Mouse (Mus musculus) gastrocnemius, postnatal 25 days (tissue): ENCODE data around the gene Grk3. TPM values are rescaled to one million over a fixed set of nuclear protein-coding genes. Genes with fewer than 3 reads are reported as not detected.

Experiments used
- DNase-seq: peaks from one replicate; pipeline ENCODE4 v3.0.0; 2022
- total RNA-seq, 2 experiments: library from RNA; stranded (reverse); gene quantifications; 1 replicate in 1 of 2; 2 replicates in 1 of 2; pipeline ENCODE4 v1.2.3; 2021

Grk3 gene
- total RNA-seq, 2 experiments from 2014 or later: 3.6 to 4.5 TPM

- DNase-seq: no peak
Measured at GRCm38 (mm10) chr5:112936632-112937031, 79.0 kb downstream of the Grk3 start.

- no peak for DNase-seq
Measured at GRCm38 (mm10) chr5:112935436-112935835, 80.2 kb downstream of the Grk3 start.

- DNase-seq: no peak
Measured at GRCm38 (mm10) chr5:112932878-112933567, 82.6 kb downstream of the Grk3 start.

GRCm38 (mm10) chr5:112931901-112932300, 83.7 kb downstream of the Grk3 start:
- no peak for DNase-seq

GRCm38 (mm10) chr5:112928201-112928881, 87.2 kb downstream of the Grk3 start:
- DNase-seq: no peak

- DNase-seq: peak; percentile 62
Measured at GRCm38 (mm10) chr5:112925422-112925821, 90.2 kb downstream of the Grk3 start.

- no peak for DNase-seq
Measured at GRCm38 (mm10) chr5:112924806-112925205, 90.8 kb downstream of the Grk3 start.

- no peak for DNase-seq
Measured at GRCm38 (mm10) chr5:112923841-112924240, 91.8 kb downstream of the Grk3 start.

- no peak for DNase-seq
Measured at GRCm38 (mm10) chr5:112921914-112922313, 93.7 kb downstream of the Grk3 start.

GRCm38 (mm10) chr5:112910381-112910780, 105.2 kb downstream of the Grk3 start:
- DNase-seq: no peak

GRCm38 (mm10) chr5:112908169-112908614, 107.4 kb downstream of the Grk3 start:
- DNase-seq: peak; percentile 51

- no peak for DNase-seq
Measured at GRCm38 (mm10) chr5:112907504-112907903, 108.1 kb downstream of the Grk3 start.

- DNase-seq: peak; percentile 90
Measured at GRCm38 (mm10) chr5:112895674-112896654, 119.6 kb downstream of the Grk3 start, which contains the start of gene Myo18b. Gene Myo18b, minus strand, starts transcription at chr5:112896362.

GRCm38 (mm10) chr5:112893462-112894060, 122.0 kb downstream of the Grk3 start:
- DNase-seq: peak; percentile 54

- peak; percentile 7 for DNase-seq
Measured at GRCm38 (mm10) chr5:112892411-112892810, 123.2 kb downstream of the Grk3 start.

- DNase-seq: peak; percentile 71
Measured at GRCm38 (mm10) chr5:112888651-112889050, 126.9 kb downstream of the Grk3 start.

GRCm38 (mm10) chr5:112886687-112887491, 128.7 kb downstream of the Grk3 start:
- peak; percentile 83 for DNase-seq

- DNase-seq: no peak
Measured at GRCm38 (mm10) chr5:112877391-112878115, 138.0 kb downstream of the Grk3 start.

- DNase-seq: no peak
Measured at GRCm38 (mm10) chr5:112876846-112877390, 138.7 kb downstream of the Grk3 start.

GRCm38 (mm10) chr5:112872999-112873398, 142.6 kb downstream of the Grk3 start:
- DNase-seq: no peak
